9 mouse cellular contexts compared by ENCODE assay signal in genomic region chr11:102310768-102311695, GRCm38 (mm10). TPM values are rescaled to one million over a fixed set of nuclear protein-coding genes. Genes with fewer than 3 reads are reported as not detected.
DNase-seq lines count a peak whose midpoint lies in the region; ATAC-seq lines count a peak whose summit lies in the region.
"Had no signal": no experiment of that assay in that cellular context is flagged by ENCODE, and none has a peak within 500 bp of the region (broad histone marks: within the 10 kb centered on the region; RNA-seq: fewer than 3 reads in every experiment).

No protein-coding gene starts in this region.

- DNase-seq in forebrain, embryonic 11.5 days (ENCODE audit: low spot score) = peak; percentile 65
- no peak for DNase-seq in neural tube, embryonic 11.5 days (ENCODE audit: low spot score)
- no peak for DNase-seq in ovary, postnatal 36 days (ENCODE audit: low spot score)
- no peak for DNase-seq in left cerebral cortex, postnatal 25 days (ENCODE audit: low spot score in 2 of 2)

- H3K4me2 ChIP-seq in forebrain, embryonic 11.5 days (ENCODE audit: low read depth, low read length, severe bottlenecking) = no peak overlapping the region
- no peak overlapping the region for H3K4me2 ChIP-seq in forebrain, embryonic 16.5 days (ENCODE audit: low read length)
- no peak overlapping the region for H3K4me2 ChIP-seq in neural tube, embryonic 11.5 days (ENCODE audit: low read depth)
- no peak overlapping the region for H3K4me2 ChIP-seq in neural tube, embryonic 15.5 days
- H3K4me2 ChIP-seq in kidney, embryonic 14.5 days (replicated peaks; ENCODE audit: low read depth, low read length) = no peak overlapping the region
- H3K4me2 ChIP-seq in neural tube, embryonic 13.5 days = no peak overlapping the region

- peaks cover 17% of the 10 kb centered on the region for H3K4me1 ChIP-seq in forebrain, embryonic 11.5 days (replicated peaks; ENCODE audit: control insufficient read depth, insufficient read depth, low read length)
- peaks cover 20% of the 10 kb centered on the region for H3K4me1 ChIP-seq in forebrain, embryonic 16.5 days (replicated peaks; ENCODE audit: control insufficient read depth, insufficient read depth, low read length)
- H3K4me1 ChIP-seq in neural tube, embryonic 11.5 days (ENCODE audit: control insufficient read depth, insufficient read depth, low read length) = peaks cover 20% of the 10 kb centered on the region
- H3K4me1 ChIP-seq in neural tube, embryonic 15.5 days = peaks cover 26% of the 10 kb centered on the region
- peaks cover 26% of the 10 kb centered on the region for H3K4me1 ChIP-seq in kidney, embryonic 14.5 days (ENCODE audit: control insufficient read depth, insufficient read depth, low read length)
- peaks cover 42% of the 10 kb centered on the region for H3K4me1 ChIP-seq in neural tube, embryonic 13.5 days (replicated peaks)

- ATAC-seq in forebrain, embryonic 11.5 days (replicated peaks; ENCODE audit: low FRiP score) = no peak
- ATAC-seq in forebrain, embryonic 16.5 days = no peak
- no peak for ATAC-seq in neural tube, embryonic 11.5 days (ENCODE audit: insufficient read depth, low FRiP score, low TSS enrichment)
- no peak for ATAC-seq in neural tube, embryonic 15.5 days (ENCODE audit: low FRiP score)
- ATAC-seq in kidney, embryonic 14.5 days (ENCODE audit: low FRiP score, low TSS enrichment) = no peak
- ATAC-seq in neural tube, embryonic 13.5 days (ENCODE audit: low read depth) = no peak
- ATAC-seq: inflammation-experienced regulatory T-cells, adult 6 months had no signal

- H3K9me3 ChIP-seq in forebrain, embryonic 11.5 days (ENCODE audit: control insufficient read depth, low read length) = no peaks in the 10 kb centered on the region
- no peaks in the 10 kb centered on the region for H3K9me3 ChIP-seq in forebrain, embryonic 16.5 days (ENCODE audit: control insufficient read depth, low read length)
- H3K9me3 ChIP-seq in neural tube, embryonic 11.5 days (ENCODE audit: control insufficient read depth, low read length) = no peaks in the 10 kb centered on the region
- H3K9me3 ChIP-seq in neural tube, embryonic 15.5 days (replicated peaks) = no peaks in the 10 kb centered on the region
- H3K9me3 ChIP-seq in kidney, embryonic 14.5 days (ENCODE audit: control insufficient read depth, low read length) = no peaks in the 10 kb centered on the region
- no peaks in the 10 kb centered on the region for H3K9me3 ChIP-seq in neural tube, embryonic 13.5 days

- intact Hi-C loops in left cerebral cortex, postnatal 25 days (cut with DNase I) = no loop called here

- H3K4me3 ChIP-seq in forebrain, embryonic 11.5 days (ENCODE audit: low read depth, low read length) = no peak overlapping the region
- no peak overlapping the region for H3K4me3 ChIP-seq in forebrain, embryonic 16.5 days (replicated peaks; ENCODE audit: low read length)
- no peak overlapping the region for H3K4me3 ChIP-seq in neural tube, embryonic 11.5 days (ENCODE audit: low read depth, low read length)
- no peak overlapping the region for H3K4me3 ChIP-seq in neural tube, embryonic 15.5 days (replicated peaks)
- no peak overlapping the region for H3K4me3 ChIP-seq in kidney, embryonic 14.5 days (ENCODE audit: low read length)
- H3K4me3 ChIP-seq in neural tube, embryonic 13.5 days = no peak overlapping the region

- 45% methylated on average over 38 of the region's 38 CpGs for WGBS in forebrain, embryonic 11.5 days
- WGBS in forebrain, embryonic 16.5 days = 46% methylated on average over 37 of the region's 38 CpGs
- WGBS in neural tube, embryonic 11.5 days = 40% methylated on average over 35 of the region's 38 CpGs
- 44% methylated on average over 38 of the region's 38 CpGs for WGBS in neural tube, embryonic 15.5 days
- 37% methylated on average over 35 of the region's 38 CpGs for WGBS in kidney, embryonic 14.5 days
- WGBS in neural tube, embryonic 13.5 days = 42% methylated on average over 38 of the region's 38 CpGs

- H3K9ac ChIP-seq in forebrain, embryonic 11.5 days (ENCODE audit: low read length) = 0 out of 2 replicates have a peak overlapping the region, but pooled peaks have one; percentile 6
- H3K9ac ChIP-seq in forebrain, embryonic 16.5 days (replicated peaks; ENCODE audit: low read depth, low read length) = no peak overlapping the region
- peak overlapping the region; percentile 19; the same call in 1 of the 2 replicates for H3K9ac ChIP-seq in neural tube, embryonic 11.5 days (ENCODE audit: low read length)
- H3K9ac ChIP-seq in neural tube, embryonic 15.5 days (replicated peaks) = no peak overlapping the region
- H3K9ac ChIP-seq in kidney, embryonic 14.5 days (ENCODE audit: low read depth, low read length) = peak overlapping the region; percentile 7; the same call in 1 of the 2 replicates
- peak overlapping the region; percentile 2; the same call in 1 of the 2 replicates for H3K9ac ChIP-seq in neural tube, embryonic 13.5 days

- no peak overlapping the region for H3K27ac ChIP-seq in forebrain, embryonic 11.5 days (ENCODE audit: low read depth, low read length)
- H3K27ac ChIP-seq in forebrain, embryonic 16.5 days (ENCODE audit: low read length) = no peak overlapping the region
- H3K27ac ChIP-seq in neural tube, embryonic 11.5 days (ENCODE audit: low read depth, low read length) = 0 out of 2 replicates have a peak overlapping the region, but pooled peaks have one; percentile 17
- no peak overlapping the region for H3K27ac ChIP-seq in neural tube, embryonic 15.5 days (replicated peaks)
- no peak overlapping the region for H3K27ac ChIP-seq in kidney, embryonic 14.5 days (ENCODE audit: low read depth, low read length)
- H3K27ac ChIP-seq in neural tube, embryonic 13.5 days (replicated peaks) = no peak overlapping the region

- peaks cover 12% of the 10 kb centered on the region for H3K36me3 ChIP-seq in forebrain, embryonic 11.5 days (ENCODE audit: control insufficient read depth, insufficient read depth, low read length)
- H3K36me3 ChIP-seq in forebrain, embryonic 16.5 days (ENCODE audit: control insufficient read depth, insufficient read depth) = peaks cover 42% of the 10 kb centered on the region
- H3K36me3 ChIP-seq in neural tube, embryonic 11.5 days (ENCODE audit: control insufficient read depth, insufficient read depth, low read length) = peaks cover 17% of the 10 kb centered on the region
- peaks cover 70% of the 10 kb centered on the region for H3K36me3 ChIP-seq in neural tube, embryonic 15.5 days
- peaks cover 78% of the 10 kb centered on the region for H3K36me3 ChIP-seq in kidney, embryonic 14.5 days (ENCODE audit: control insufficient read depth, insufficient read depth, low read length)
- peaks cover 92% of the 10 kb centered on the region for H3K36me3 ChIP-seq in neural tube, embryonic 13.5 days

- H3K27me3 ChIP-seq in forebrain, embryonic 11.5 days (ENCODE audit: control insufficient read depth, insufficient read depth, low read length) = no peaks in the 10 kb centered on the region
- no peaks in the 10 kb centered on the region for H3K27me3 ChIP-seq in forebrain, embryonic 16.5 days (replicated peaks; ENCODE audit: control insufficient read depth, insufficient read depth, low read length)
- H3K27me3 ChIP-seq in neural tube, embryonic 11.5 days (ENCODE audit: control insufficient read depth, insufficient read depth, low read length) = no peaks in the 10 kb centered on the region
- H3K27me3 ChIP-seq in neural tube, embryonic 15.5 days (replicated peaks) = no peaks in the 10 kb centered on the region
- no peaks in the 10 kb centered on the region for H3K27me3 ChIP-seq in kidney, embryonic 14.5 days (ENCODE audit: control insufficient read depth, insufficient read depth, low read length)
- H3K27me3 ChIP-seq in neural tube, embryonic 13.5 days = no peaks in the 10 kb centered on the region

RNA-seq across cellular contexts. Expression of gene Ubtf, which starts 8.5 kb away (rescaled TPM):
- polyA plus RNA-seq in forebrain, embryonic 11.5 days (2014; fragmentation: Nextera tagmentation; extraction: Ambion mirVana) = 109 and 111 TPM in 2 replicates
- polyA plus RNA-seq in forebrain, embryonic 16.5 days (2015; fragmentation: Nextera tagmentation; extraction: Ambion mirVana) = 99.1 and 116 TPM in 2 replicates
- polyA plus RNA-seq in neural tube, embryonic 11.5 days (2014; fragmentation: Nextera tagmentation; extraction: Ambion mirVana) = 86.0 and 93.2 TPM in 2 replicates
- polyA plus RNA-seq in neural tube, embryonic 15.5 days (2015; fragmentation: Nextera tagmentation; extraction: Ambion mirVana) = 68.9 and 79.5 TPM in 2 replicates
- 86.5 and 105 TPM in 2 replicates for polyA plus RNA-seq in kidney, embryonic 14.5 days (2014; fragmentation: Nextera tagmentation; extraction: Ambion mirVana)
- polyA plus RNA-seq in neural tube, embryonic 13.5 days (2015; fragmentation: Nextera tagmentation; extraction: Ambion mirVana) = 78.2 and 83.9 TPM in 2 replicates
- 100 to 1,000 TPM; 123 to 127 TPM for total RNA-seq in left cerebral cortex, postnatal 25 days (2021)

RNA-seq across cellular contexts. Expression of gene Atxn7l3, which starts 14.6 kb away (rescaled TPM):
- 20.8 and 21.7 TPM in 2 replicates for polyA plus RNA-seq in forebrain, embryonic 11.5 days (2014; fragmentation: Nextera tagmentation; extraction: Ambion mirVana)
- polyA plus RNA-seq in forebrain, embryonic 16.5 days (2015; fragmentation: Nextera tagmentation; extraction: Ambion mirVana) = 28.5 and 29.5 TPM in 2 replicates
- polyA plus RNA-seq in neural tube, embryonic 11.5 days (2014; fragmentation: Nextera tagmentation; extraction: Ambion mirVana) = 18.8 and 20.0 TPM in 2 replicates
- 27.2 and 28.1 TPM in 2 replicates for polyA plus RNA-seq in neural tube, embryonic 15.5 days (2015; fragmentation: Nextera tagmentation; extraction: Ambion mirVana)
- 15.2 and 18.6 TPM in 2 replicates for polyA plus RNA-seq in kidney, embryonic 14.5 days (2014; fragmentation: Nextera tagmentation; extraction: Ambion mirVana)
- polyA plus RNA-seq in neural tube, embryonic 13.5 days (2015; fragmentation: Nextera tagmentation; extraction: Ambion mirVana) = 26.7 and 30.6 TPM in 2 replicates
- total RNA-seq in left cerebral cortex, postnatal 25 days (2021) = 100 to 1,000 TPM; 231 to 242 TPM

RNA-seq across cellular contexts. Expression of gene Tmub2, which starts 26.3 kb away (rescaled TPM):
- polyA plus RNA-seq in forebrain, embryonic 11.5 days (2014; fragmentation: Nextera tagmentation; extraction: Ambion mirVana) = 50.0 and 58.5 TPM in 2 replicates
- 75.8 and 78.7 TPM in 2 replicates for polyA plus RNA-seq in forebrain, embryonic 16.5 days (2015; fragmentation: Nextera tagmentation; extraction: Ambion mirVana)
- polyA plus RNA-seq in neural tube, embryonic 11.5 days (2014; fragmentation: Nextera tagmentation; extraction: Ambion mirVana) = 61.7 and 64.5 TPM in 2 replicates
- polyA plus RNA-seq in neural tube, embryonic 15.5 days (2015; fragmentation: Nextera tagmentation; extraction: Ambion mirVana) = 79.8 and 83.7 TPM in 2 replicates
- 41.6 and 54.2 TPM in 2 replicates for polyA plus RNA-seq in kidney, embryonic 14.5 days (2014; fragmentation: Nextera tagmentation; extraction: Ambion mirVana)
- 79.6 and 81.4 TPM in 2 replicates for polyA plus RNA-seq in neural tube, embryonic 13.5 days (2015; fragmentation: Nextera tagmentation; extraction: Ambion mirVana)
- total RNA-seq in left cerebral cortex, postnatal 25 days (2021) = 10 to 100 TPM; 67.8 to 71.4 TPM

RNA-seq across cellular contexts. Expression of gene Asb16, which starts 42.5 kb away (rescaled TPM):
- not detected in 2 replicates for polyA plus RNA-seq in forebrain, embryonic 11.5 days (2014; fragmentation: Nextera tagmentation; extraction: Ambion mirVana)
- not detected in 2 replicates for polyA plus RNA-seq in forebrain, embryonic 16.5 days (2015; fragmentation: Nextera tagmentation; extraction: Ambion mirVana)
- not detected in 2 replicates for polyA plus RNA-seq in neural tube, embryonic 11.5 days (2014; fragmentation: Nextera tagmentation; extraction: Ambion mirVana)
- polyA plus RNA-seq in neural tube, embryonic 15.5 days (2015; fragmentation: Nextera tagmentation; extraction: Ambion mirVana) = 0.10 and 0.12 TPM in 2 replicates
- polyA plus RNA-seq in kidney, embryonic 14.5 days (2014; fragmentation: Nextera tagmentation; extraction: Ambion mirVana) = 0.09 TPM in 1 of 2 replicates, not detected in the other
- polyA plus RNA-seq in neural tube, embryonic 13.5 days (2015; fragmentation: Nextera tagmentation; extraction: Ambion mirVana) = not detected in 2 replicates
- 1 to 10 TPM; 1.2 TPM for total RNA-seq in left cerebral cortex, postnatal 25 days (2021)
- polyA plus RNA-seq: inflammation-experienced regulatory T-cells, adult 6 months had no signal

RNA-seq across cellular contexts. Expression of gene Slc4a1, which starts 55.0 kb away (rescaled TPM):
- polyA plus RNA-seq in forebrain, embryonic 11.5 days (2014; fragmentation: Nextera tagmentation; extraction: Ambion mirVana) = 33.8 and 36.8 TPM in 2 replicates
- 2.0 and 2.9 TPM in 2 replicates for polyA plus RNA-seq in forebrain, embryonic 16.5 days (2015; fragmentation: Nextera tagmentation; extraction: Ambion mirVana)
- polyA plus RNA-seq in neural tube, embryonic 11.5 days (2014; fragmentation: Nextera tagmentation; extraction: Ambion mirVana) = 26.6 and 28.4 TPM in 2 replicates
- 2.5 and 3.5 TPM in 2 replicates for polyA plus RNA-seq in neural tube, embryonic 15.5 days (2015; fragmentation: Nextera tagmentation; extraction: Ambion mirVana)
- 3.0 and 3.3 TPM in 2 replicates for polyA plus RNA-seq in kidney, embryonic 14.5 days (2014; fragmentation: Nextera tagmentation; extraction: Ambion mirVana)
- polyA plus RNA-seq in neural tube, embryonic 13.5 days (2015; fragmentation: Nextera tagmentation; extraction: Ambion mirVana) = 4.2 and 4.9 TPM in 2 replicates
- under 1 TPM; 0.62 to 0.73 TPM for total RNA-seq in left cerebral cortex, postnatal 25 days (2021)

Comparison
In these comparisons a context has a peak if more than half of its experiments do, and no peak if none do; other contexts are left out.
1. H3K9ac ChIP-seq: peak in forebrain, embryonic 11.5 days (single experiment), neural tube, embryonic 11.5 days (single experiment), kidney, embryonic 14.5 days (single experiment) and neural tube, embryonic 13.5 days (single experiment); none in forebrain, embryonic 16.5 days (single experiment) and neural tube, embryonic 15.5 days (single experiment).